Mouse (Mus musculus) embryonic facial prominence, embryonic 13.5 days (tissue): Measurements from ENCODE around the gene Ndc80. TPM values are rescaled to one million over a fixed set of nuclear protein-coding genes. Genes with fewer than 3 reads are reported as not detected.
A peak's percentile ranks its signal among the peaks of the same experiment; 100 is the strongest.
"Not testable (repeated sequence)": the region's sequence is repeated elsewhere in the genome, so short reads cannot be mapped to it uniquely, and the experiment has no call there.

ENCODE experiments used
- ATAC-seq: fragments of 200-750 bp; cut with Nextera tagmentation; 2 replicates; pipeline ENCODE4 v1.8.0; 2017; ENCODE audit warnings: low read depth; ENCODE audit not compliant: insufficient number of reproducible peaks, insufficient read depth, low FRiP score, low TSS enrichment
- H3K27ac ChIP-seq: fragments of 300-500 bp; sonication (generic); 2 replicates; pipeline ENCODE4 v1.5.1; 2015; ENCODE audit warnings: moderate library complexity, mild to moderate bottlenecking, inconsistent platforms
- H3K27me3 ChIP-seq: fragments of 300-500 bp; sonication (generic); 2 replicates; pipeline ENCODE4 v1.6.1; 2015; ENCODE audit warnings: mild to moderate bottlenecking, inconsistent platforms
- H3K36me3 ChIP-seq: fragments of 300-500 bp; sonication (generic); 2 replicates; pipeline ENCODE4 v1.6.1; 2015; ENCODE audit warnings: mild to moderate bottlenecking, inconsistent platforms
- H3K4me1 ChIP-seq: fragments of 300-500 bp; sonication (generic); 2 replicates; pipeline ENCODE4 v1.6.1; 2015; ENCODE audit warnings: inconsistent platforms
- H3K4me2 ChIP-seq: fragments of 300-500 bp; sonication (generic); 2 replicates; pipeline ENCODE4 v1.6.1; 2015; ENCODE audit warnings: moderate library complexity, mild to moderate bottlenecking, inconsistent platforms
- H3K4me3 ChIP-seq: fragments of 300-500 bp; sonication (generic); 2 replicates; pipeline ENCODE4 v1.5.1; 2015; ENCODE audit warnings: mild to moderate bottlenecking, inconsistent platforms
- H3K9ac ChIP-seq: fragments of 300-500 bp; sonication (generic); 2 replicates; pipeline ENCODE4 v1.6.1; 2015; ENCODE audit warnings: mild to moderate bottlenecking, inconsistent platforms
- H3K9me3 ChIP-seq: fragments of 300-500 bp; sonication (generic); 2 replicates; pipeline ENCODE4 v1.6.1; 2016; ENCODE audit warnings: inconsistent platforms
- WGBS: fragments of 180-500 bp; shearing (Covaris S2); methylation state at CpG from one replicate; pipeline ENCODE4 v1.1.7; 2015; ENCODE audit warnings: mixed read lengths; 5-methylcytosine and 5-hydroxymethylcytosine counted together
- polyA plus RNA-seq: library from polyadenylated mRNA; unstranded; fragments of >200 nt; fragmentation: Nextera tagmentation; extraction: Ambion mirVana; gene quantifications from 2 replicates; pipeline ENCODE4 v1.2.1, GENCODE M21; 2015

Ndc80 gene
- 46.1 and 48.7 TPM in 2 replicates for polyA plus RNA-seq

DNA sequence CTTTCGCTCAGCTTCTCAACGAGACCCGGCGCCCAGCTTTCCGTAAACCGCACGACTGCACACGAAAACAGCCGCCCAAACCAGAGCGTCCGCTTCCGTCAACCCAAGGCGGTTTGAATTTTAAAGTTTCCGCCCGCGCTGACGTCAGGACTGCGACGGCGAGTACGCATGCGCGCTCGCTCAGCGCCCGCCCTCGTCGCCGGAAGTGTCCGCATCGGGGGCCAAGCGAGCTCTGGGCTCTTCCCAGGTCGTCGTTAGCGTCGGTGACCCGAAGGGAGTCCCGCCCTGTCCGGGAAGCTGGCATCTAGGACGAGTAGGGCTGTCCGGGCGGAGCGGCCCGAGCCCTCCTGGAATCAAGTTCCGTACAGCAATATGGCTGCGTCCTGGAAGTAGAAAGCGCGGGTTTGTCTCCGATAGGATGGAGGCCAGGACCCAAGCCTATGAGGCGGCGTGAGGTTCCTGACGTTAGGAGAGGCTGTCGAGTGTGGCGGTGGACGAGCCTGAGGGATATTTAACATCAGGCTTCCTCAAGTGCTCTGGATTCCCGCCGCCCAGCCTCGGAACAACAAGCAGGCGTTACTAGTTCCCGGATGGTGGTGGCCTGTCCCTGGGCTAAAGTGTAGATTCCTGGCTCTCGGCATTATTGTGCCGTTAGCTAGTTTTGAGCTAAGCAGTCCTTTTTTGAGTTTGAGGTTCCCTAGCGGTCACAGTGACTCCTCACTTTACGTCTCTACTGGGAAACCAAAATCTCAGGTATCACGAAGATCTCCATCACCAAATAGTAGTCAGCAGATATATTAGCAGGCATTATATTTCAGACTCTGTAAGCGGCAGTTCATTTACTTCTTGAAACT, at the start of gene Ndc80:
Ndc80 (minus strand) TSS at position 147 of the 854 bp plus-strand sequence.
- H3K9ac ChIP-seq: peak within 1 kb of the TSS; percentile 80
- WGBS: under 1% methylated on average over 66 of the region's 66 CpGs

DNA sequence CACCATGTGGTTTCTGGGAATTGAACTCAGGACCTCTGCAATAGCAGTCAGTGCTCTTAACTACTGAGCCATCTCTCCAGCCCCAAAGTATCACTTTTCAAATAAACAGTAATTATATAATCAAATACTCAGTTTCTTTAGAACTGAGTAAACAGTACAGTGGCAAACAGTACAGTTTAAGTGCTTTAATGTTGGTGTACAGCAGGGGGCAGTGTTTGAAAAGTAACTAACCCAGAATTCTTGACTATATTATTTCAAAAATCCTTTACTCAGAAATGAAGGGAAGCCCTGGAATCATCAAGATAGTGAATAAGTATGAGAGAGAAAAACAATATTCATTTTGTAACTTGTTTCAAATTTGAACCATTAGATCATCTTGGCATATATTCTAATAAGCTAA, 35.0 kb upstream of the Ndc80 start:
- no peak for ATAC-seq
- H3K4me2 ChIP-seq: no peak overlapping the region
- no peaks in the 10 kb centered on the region for H3K36me3 ChIP-seq
- H3K9me3 ChIP-seq: no peaks in the 10 kb centered on the region
- H3K27me3 ChIP-seq: no peaks in the 10 kb centered on the region
- no peak overlapping the region for H3K9ac ChIP-seq
- H3K4me3 ChIP-seq: no peak overlapping the region
- no peak overlapping the region for H3K27ac ChIP-seq
- no peaks in the 10 kb centered on the region for H3K4me1 ChIP-seq

More for the DNA sequence above, at the start of gene Ndc80:
- ATAC-seq: peak; percentile 96
- Histone ChIP-seq H3K4me1 (peaks cover 15% of the 10 kb centered on the region), H3K27me3 (no peaks in the 10 kb centered on the region), H3K27ac (peak within 1 kb of the TSS; percentile 98), H3K36me3 (peaks cover 9% of the 10 kb centered on the region), H3K4me3 (peak within 1 kb of the TSS; percentile 70), H3K9me3 (no peaks in the 10 kb centered on the region), H3K4me2 (peak within 1 kb of the TSS; percentile 83)

DNA sequence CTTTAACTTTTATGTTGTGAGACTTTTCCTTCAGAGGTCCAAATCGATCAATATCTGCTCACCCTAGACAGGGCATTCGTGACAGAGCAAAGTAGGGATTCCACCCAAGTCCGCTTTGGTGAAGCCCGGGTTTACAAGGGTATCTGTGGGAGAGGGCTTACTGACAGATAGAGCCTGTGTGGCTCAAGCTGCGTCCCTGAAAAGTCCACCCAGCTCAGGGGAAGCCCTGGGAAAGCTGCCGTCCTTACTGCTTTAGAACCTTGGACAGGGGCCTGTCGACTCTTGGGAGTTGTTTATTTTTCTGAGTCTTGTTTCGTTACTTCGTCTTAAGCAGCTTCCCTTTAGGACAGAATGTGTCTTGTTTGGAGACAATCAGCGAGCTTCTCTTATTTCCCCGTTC, 26.2 kb upstream of the Ndc80 start:
- no peak for ATAC-seq
- H3K4me3 ChIP-seq: peak overlapping the region; percentile 77
- WGBS: 9% methylated on average over 11 of the region's 11 CpGs
- peaks cover 8% of the 10 kb centered on the region; the same call in 1 of the 2 replicates for H3K4me1 ChIP-seq
- H3K9ac ChIP-seq: no peak overlapping the region
- H3K4me2 ChIP-seq: peak overlapping the region; percentile 95
- H3K9me3 ChIP-seq: no peaks in the 10 kb centered on the region
- H3K27me3 ChIP-seq: peaks cover 39% of the 10 kb centered on the region
- no peak overlapping the region for H3K27ac ChIP-seq
- no peaks in the 10 kb centered on the region for H3K36me3 ChIP-seq

GRCm38 (mm10) chr17:71551757-71552451, 25.2 kb upstream of the Ndc80 start, which contains the start of gene Spdya:
Spdya (plus strand) TSS chr17:71552061.
- H3K4me2 ChIP-seq: peak within 1 kb of the TSS; percentile 95
- peaks cover 8% of the 10 kb centered on the region; the same call in 1 of the 2 replicates for H3K4me1 ChIP-seq
- H3K4me3 ChIP-seq: peak within 1 kb of the TSS; percentile 77
- no peaks in the 10 kb centered on the region for H3K36me3 ChIP-seq
- H3K9me3 ChIP-seq: no peaks in the 10 kb centered on the region
- no peak within 1 kb of the TSS for H3K27ac ChIP-seq
- peak; percentile 82 for ATAC-seq
- WGBS: under 1% methylated on average over 70 of the region's 78 CpGs
- peak within 1 kb of the TSS; percentile 80 for H3K9ac ChIP-seq
- peaks cover 39% of the 10 kb centered on the region for H3K27me3 ChIP-seq

- WGBS: 13% methylated on average over 6 of the region's 6 CpGs
- ATAC-seq: no peak
- H3K9me3 ChIP-seq: no peaks in the 10 kb centered on the region
- peak overlapping the region; percentile 77 for H3K4me3 ChIP-seq
- H3K4me2 ChIP-seq: peak overlapping the region; percentile 95
- H3K4me1 ChIP-seq: peaks cover 8% of the 10 kb centered on the region; the same call in 1 of the 2 replicates
- H3K9ac ChIP-seq: peak overlapping the region; percentile 80
- peaks cover 39% of the 10 kb centered on the region for H3K27me3 ChIP-seq
- no peak overlapping the region for H3K27ac ChIP-seq
- H3K36me3 ChIP-seq: no peaks in the 10 kb centered on the region
Measured at GRCm38 (mm10) chr17:71551350-71551749, 24.7 kb upstream of the Ndc80 start.

GRCm38 (mm10) chr17:71548586-71548985, 21.9 kb upstream of the Ndc80 start:
- ATAC-seq: no peak
- H3K36me3 ChIP-seq: no peaks in the 10 kb centered on the region
- no peak overlapping the region for H3K4me2 ChIP-seq
- peaks cover 33% of the 10 kb centered on the region for H3K27me3 ChIP-seq
- no peak overlapping the region for H3K9ac ChIP-seq
- WGBS: 0% methylated on average over 1 of the region's 1 CpGs
- no peak overlapping the region for H3K27ac ChIP-seq
- peaks cover 8% of the 10 kb centered on the region; the same call in 1 of the 2 replicates for H3K4me1 ChIP-seq
- H3K9me3 ChIP-seq: no peaks in the 10 kb centered on the region
- H3K4me3 ChIP-seq: no peak overlapping the region

DNA sequence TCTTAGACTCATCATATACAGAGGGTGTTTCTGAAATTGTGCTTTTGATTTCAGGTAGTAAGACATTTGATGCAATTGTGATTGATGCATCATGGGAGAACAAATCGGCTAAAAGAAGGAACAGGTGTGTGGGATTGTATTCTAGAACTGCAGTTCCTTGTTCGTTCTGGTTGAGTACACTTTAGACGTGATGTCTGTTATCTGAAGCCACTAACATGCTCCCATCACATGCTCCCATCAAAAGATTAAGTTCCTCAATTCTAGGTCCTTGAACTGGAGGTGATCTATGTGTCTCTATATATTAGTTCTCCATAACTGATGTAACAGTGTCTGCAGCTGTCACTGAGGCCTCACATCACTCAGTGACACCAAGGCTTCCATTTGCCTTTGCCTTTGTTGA, 10.5 kb upstream of the Ndc80 start:
- Histone ChIP-seq H3K27ac (no peak overlapping the region), H3K9me3 (no peaks in the 10 kb centered on the region), H3K4me1 (no peaks in the 10 kb centered on the region), H3K4me3 (no peak overlapping the region), H3K4me2 (no peak overlapping the region), H3K9ac (no peak overlapping the region), H3K36me3 (no peaks in the 10 kb centered on the region), H3K27me3 (no peaks in the 10 kb centered on the region)
- WGBS: 84% methylated on average over 3 of the region's 3 CpGs
- ATAC-seq: no peak

DNA sequence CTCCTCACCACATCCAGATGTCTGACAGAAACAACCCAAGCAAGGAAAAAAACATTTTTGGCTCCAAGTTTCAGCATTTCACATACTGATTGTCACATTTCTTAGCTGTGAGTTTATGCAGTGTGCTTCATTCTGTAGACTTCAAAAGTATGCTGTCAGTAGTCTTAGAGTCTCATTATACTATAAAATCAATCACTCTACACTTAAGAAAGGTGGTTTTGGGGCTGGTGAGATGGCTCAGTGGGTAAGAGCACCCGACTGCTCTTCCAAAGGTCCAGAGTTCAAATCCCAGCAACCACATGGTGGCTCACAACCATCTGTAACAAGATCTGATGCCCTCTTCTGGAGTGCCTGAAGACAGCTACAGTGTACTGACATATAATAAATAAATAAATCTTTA, 8.9 kb upstream of the Ndc80 start:
- not testable (repeated sequence) for H3K9me3 ChIP-seq, H3K36me3 ChIP-seq, H3K4me1 ChIP-seq, H3K27me3 ChIP-seq, ATAC-seq, H3K4me3 ChIP-seq, H3K27ac ChIP-seq, H3K4me2 ChIP-seq, H3K9ac ChIP-seq
- 70% methylated on average over 1 of the region's 1 CpGs for WGBS

GRCm38 (mm10) chr17:71528042-71528441, 1.4 kb upstream of the Ndc80 start:
- H3K36me3 ChIP-seq: peaks cover 2% of the 10 kb centered on the region; the same call in 1 of the 2 replicates
- H3K9me3 ChIP-seq: no peaks in the 10 kb centered on the region
- peaks cover 15% of the 10 kb centered on the region for H3K4me1 ChIP-seq
- no peak overlapping the region for H3K27ac ChIP-seq
- no peak overlapping the region for H3K4me3 ChIP-seq
- H3K4me2 ChIP-seq: no peak overlapping the region
- no peak for ATAC-seq
- H3K9ac ChIP-seq: no peak overlapping the region
- H3K27me3 ChIP-seq: no peaks in the 10 kb centered on the region

DNA sequence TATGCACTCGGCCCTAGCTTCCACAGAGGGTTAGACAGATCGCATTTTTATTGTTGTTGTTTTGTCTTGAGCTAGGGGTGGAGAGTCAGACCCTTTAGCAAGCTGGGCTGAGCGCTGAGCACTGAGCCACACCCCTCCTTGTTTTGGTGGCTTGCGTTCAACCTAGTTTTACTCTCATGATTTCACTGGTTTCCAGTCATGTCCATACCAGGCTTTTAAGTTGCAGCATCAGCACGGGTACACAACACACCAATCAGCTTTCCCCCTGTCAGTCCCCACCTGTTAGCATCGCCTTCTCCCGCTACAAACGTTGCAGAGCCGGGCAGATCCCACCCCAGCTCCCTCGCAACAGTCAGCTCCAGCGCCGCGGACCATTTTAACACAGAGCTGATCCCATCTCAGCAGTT, 352 bp downstream of the Ndc80 start:
- H3K4me3 ChIP-seq: peak overlapping the region; percentile 70
- H3K4me2 ChIP-seq: peak overlapping the region; percentile 83
- H3K9me3 ChIP-seq: no peaks in the 10 kb centered on the region
- H3K9ac ChIP-seq: peak overlapping the region; percentile 80
- peaks cover 15% of the 10 kb centered on the region for H3K4me1 ChIP-seq
- peak overlapping the region; percentile 98 for H3K27ac ChIP-seq
- WGBS: under 1% methylated on average over 13 of the region's 13 CpGs
- no peaks in the 10 kb centered on the region for H3K27me3 ChIP-seq
- ATAC-seq: peak; percentile 50
- peaks cover 12% of the 10 kb centered on the region for H3K36me3 ChIP-seq

GRCm38 (mm10) chr17:71510297-71510696, 16.4 kb downstream of the Ndc80 start:
- Histone ChIP-seq H3K9ac (no peak overlapping the region), H3K27ac (no peak overlapping the region), H3K4me1 (no peaks in the 10 kb centered on the region), H3K4me3 (no peak overlapping the region), H3K4me2 (no peak overlapping the region), H3K9me3 (no peaks in the 10 kb centered on the region), H3K36me3 (peaks cover 77% of the 10 kb centered on the region), H3K27me3 (no peaks in the 10 kb centered on the region)
- 96% methylated on average over 11 of the region's 11 CpGs for WGBS
- ATAC-seq: no peak
